ENCODE assay signal across 8 mouse cellular contexts in genomic region chr11:79590664-79591590, GRCm38 (mm10). TPM values are rescaled to one million over a fixed set of nuclear protein-coding genes. Genes with fewer than 3 reads are reported as not detected.
DNase-seq lines count a peak whose midpoint lies in the region; ATAC-seq lines count a peak whose summit lies in the region.

Rab11fip4 (plus strand) TSS chr11:79591212.

- no peaks in the 10 kb centered on the region for H3K27me3 ChIP-seq in forebrain, embryonic 14.5 days (replicated peaks; ENCODE audit: control insufficient read depth, insufficient read depth, low read length)
- H3K27me3 ChIP-seq in midbrain, embryonic 13.5 days, result peaks cover 5% of the 10 kb centered on the region; the same call in 1 of the 2 replicates

- H3K4me1 ChIP-seq in brown adipose tissue, adult 24 weeks (ENCODE audit: control insufficient read depth, insufficient read depth, insufficient read length, low read length), result peaks cover 3% of the 10 kb centered on the region
- peaks cover 24% of the 10 kb centered on the region for H3K4me1 ChIP-seq in forebrain, embryonic 14.5 days (ENCODE audit: control insufficient read depth, insufficient read depth, low read length)
- peaks cover 43% of the 10 kb centered on the region for H3K4me1 ChIP-seq in midbrain, embryonic 13.5 days (replicated peaks)

- H3K9me3 ChIP-seq in forebrain, embryonic 14.5 days (replicated peaks; ENCODE audit: control insufficient read depth, low read length), result no peaks in the 10 kb centered on the region
- no peaks in the 10 kb centered on the region for H3K9me3 ChIP-seq in midbrain, embryonic 13.5 days

- peak; percentile 47 to 68 for DNase-seq in left cerebral cortex, adult 18-20 months (ENCODE audit: low spot score in 2 of 2)
- DNase-seq in left cerebral cortex, adult 11 months (ENCODE audit: low spot score), result no peak
- DNase-seq in forebrain, embryonic 14.5 days (ENCODE audit: low spot score), result peak; percentile 85
- DNase-seq in kidney, postnatal 4 days, result peak; percentile 36 to 49
- DNase-seq in thymus, adult 18-20 months, result peak; percentile 49 to 52
- no peak for DNase-seq in spleen, postnatal 36 days (ENCODE audit: low spot score in 2 of 2)

- peak within 1 kb of the TSS; percentile 56 for H3K4me3 ChIP-seq in brown adipose tissue, adult 24 weeks (ENCODE audit: insufficient read depth, low read depth, low read length)
- H3K4me3 ChIP-seq in forebrain, embryonic 14.5 days (ENCODE audit: low read depth, low read length), result peak within 1 kb of the TSS; percentile 65
- H3K4me3 ChIP-seq in midbrain, embryonic 13.5 days (replicated peaks), result peak within 1 kb of the TSS; percentile 71

- H3K9ac ChIP-seq in forebrain, embryonic 14.5 days (ENCODE audit: low read length), result peak within 1 kb of the TSS; percentile 91
- H3K9ac ChIP-seq in midbrain, embryonic 13.5 days (replicated peaks), result peak within 1 kb of the TSS; percentile 93

- H3K4me2 ChIP-seq in forebrain, embryonic 14.5 days (ENCODE audit: low read length), result peak within 1 kb of the TSS; percentile 75
- peak within 1 kb of the TSS; percentile 69 for H3K4me2 ChIP-seq in midbrain, embryonic 13.5 days (replicated peaks)

- peak; percentile 92 for ATAC-seq in forebrain, embryonic 14.5 days
- ATAC-seq in midbrain, embryonic 13.5 days, result peak; percentile 78

- under 1% methylated on average over 90 of the region's 98 CpGs for WGBS in forebrain, embryonic 14.5 days
- WGBS in midbrain, embryonic 13.5 days, result under 1% methylated on average over 72 of the region's 98 CpGs

- no peak within 1 kb of the TSS for H3K27ac ChIP-seq in brown adipose tissue, adult 24 weeks (replicated peaks; ENCODE audit: low read depth, low read length)
- peak within 1 kb of the TSS; percentile 70 for H3K27ac ChIP-seq in forebrain, embryonic 14.5 days (ENCODE audit: low read depth, low read length)
- peak within 1 kb of the TSS; percentile 86 for H3K27ac ChIP-seq in midbrain, embryonic 13.5 days

- no peaks in the 10 kb centered on the region for H3K36me3 ChIP-seq in forebrain, embryonic 14.5 days (ENCODE audit: control insufficient read depth, insufficient read depth, low read length)
- H3K36me3 ChIP-seq in midbrain, embryonic 13.5 days, result no peaks in the 10 kb centered on the region

RNA-seq across cellular contexts. Expression of gene Rab11fip4, which starts in this region (rescaled TPM):
- 100 to 1,000 TPM; 234 to 237 TPM for total RNA-seq in left cerebral cortex, adult 18-20 months (2021)
- 2.0 and 3.1 TPM in 2 replicates for polyA plus RNA-seq in brown adipose tissue, adult 24 weeks (2012; ENCODE audit: insufficient read depth, insufficient read length, missing spikeins)
- 13.2 and 16.6 TPM in 2 replicates for polyA plus RNA-seq in forebrain, embryonic 14.5 days (2014; fragmentation: Nextera tagmentation; extraction: Ambion mirVana)
- polyA plus RNA-seq in midbrain, embryonic 13.5 days (2015; fragmentation: Nextera tagmentation; extraction: Ambion mirVana), result 21.8 and 22.2 TPM in 2 replicates

Comparison
In these comparisons a context has a peak if more than half of its experiments do, and no peak if none do; other contexts are left out.
1. DNase-seq: peak in left cerebral cortex, adult 18-20 months (2 of 2), forebrain, embryonic 14.5 days (single experiment), kidney, postnatal 4 days (2 of 2) and thymus, adult 18-20 months (2 of 2); none in left cerebral cortex, adult 11 months (single experiment) and spleen, postnatal 36 days (0 of 2).
2. Peak in every context shown above with its lines, with median percentiles within 50 percentile points of each other: H3K4me3 ChIP-seq.